Mouse (Mus musculus) liver, postnatal 0 days (tissue): ENCODE results near the gene Cops7a. TPM values are rescaled to one million over a fixed set of nuclear protein-coding genes. Genes with fewer than 3 reads are reported as not detected.

Source experiments
- ATAC-seq: fragments of 200-750 bp; cut with Nextera tagmentation; 2 replicates; pipeline ENCODE4 v1.8.0; 2017; ENCODE audit warnings: mild to moderate bottlenecking, moderate library complexity
- DNase-seq: peaks from one replicate; pipeline ENCODE4 v3.0.0-alpha.2; 2016
- H3K27ac ChIP-seq: fragments of 300-500 bp; sonication (generic); 2 replicates; pipeline ENCODE4 v1.5.1; 2014; ENCODE audit warnings: antibody characterized with exemption, moderate library complexity, mild to moderate bottlenecking, low read depth
- H3K27me3 ChIP-seq: fragments of 300-500 bp; sonication (generic); 2 replicates; pipeline ENCODE4 v1.6.1; 2014; ENCODE audit warnings: low read length, control low read depth, mixed read lengths; ENCODE audit not compliant: insufficient read depth
- H3K36me3 ChIP-seq: fragments of 300-500 bp; sonication (generic); replicated peaks from 2 replicates; pipeline ENCODE4 v1.6.1; 2014; ENCODE audit warnings: mild to moderate bottlenecking, control low read depth, low read length, moderate library complexity, mixed read lengths; ENCODE audit not compliant: insufficient read depth
- H3K4me1 ChIP-seq: fragments of 300-500 bp; sonication (generic); 2 replicates; pipeline ENCODE4 v1.6.1; 2014; ENCODE audit warnings: antibody characterized with exemption, mild to moderate bottlenecking, control low read depth; ENCODE audit not compliant: insufficient read depth
- H3K4me2 ChIP-seq: fragments of 300-500 bp; sonication (generic); 2 replicates; pipeline ENCODE4 v1.6.1; 2014; ENCODE audit warnings: low read depth, mild to moderate bottlenecking, low read length, moderate library complexity, mixed read lengths
- H3K4me3 ChIP-seq: fragments of 300-500 bp; sonication (generic); 2 replicates; pipeline ENCODE4 v1.5.1; 2014; ENCODE audit warnings: low read depth, low read length
- H3K9ac ChIP-seq: fragments of 300-500 bp; sonication (generic); replicated peaks from 2 replicates; pipeline ENCODE4 v1.6.1; 2014; ENCODE audit warnings: mild to moderate bottlenecking, moderate library complexity
- H3K9me3 ChIP-seq: fragments of 300-500 bp; sonication (generic); 2 replicates; pipeline ENCODE4 v1.6.1; 2016; ENCODE audit warnings: mild to moderate bottlenecking, control low read depth, low read length, mixed read lengths
- CTCF ChIP-seq: sonication (generic); IDR thresholded peaks from 2 replicates; pipeline ENCODE4 v1.5.1; 2016; ENCODE audit warnings: antibody characterized with exemption, low read depth
- EP300 ChIP-seq: IDR thresholded peaks from 2 replicates; pipeline ENCODE4 v1.6.1; 2016; ENCODE audit warnings: antibody characterized with exemption, low read depth, mild to moderate bottlenecking
- WGBS: fragments of 180-500 bp; shearing (Covaris S2); extraction: QIAGEN DNeasy Blood & Tissue Kit; methylation state at CpG from one replicate; pipeline ENCODE4 v1.1.7; 2014; ENCODE audit not compliant: insufficient replicate concordance; 5-methylcytosine and 5-hydroxymethylcytosine counted together
- polyA plus RNA-seq: library from polyadenylated mRNA; unstranded; fragments of >200 nt; fragmentation: Nextera tagmentation; extraction: Ambion mirVana; gene quantifications from 2 replicates; pipeline ENCODE4 v1.2.1, GENCODE M21; 2015

Gene Cops7a
- polyA plus RNA-seq, 1 experiment from 2014 or later: 61.0 TPM

GRCm38 (mm10) chr6:124915160-124915941 is 50.0 kb downstream of the Cops7a start:
- peak overlapping the region; percentile 78 for H3K4me3 ChIP-seq
- peak overlapping the region; percentile 85 for H3K9ac ChIP-seq
- H3K27ac ChIP-seq: peak overlapping the region; percentile 96
- ATAC-seq (no peak), DNase-seq (no peak)
- H3K36me3 ChIP-seq: peaks cover 12% of the 10 kb centered on the region; the same call in 1 of the 2 replicates
- 38% methylated on average over 21 of the region's 22 CpGs for WGBS
- peak overlapping the region; percentile 77 for H3K4me2 ChIP-seq
- peaks cover 41% of the 10 kb centered on the region for H3K27me3 ChIP-seq
- no peaks in the 10 kb centered on the region for H3K9me3 ChIP-seq
- H3K4me1 ChIP-seq: peaks cover 22% of the 10 kb centered on the region
- no peak for TF ChIP-seq CTCF
- TF ChIP-seq EP300: no peak

GRCm38 (mm10) chr6:124914511-124914910 is 50.8 kb downstream of the Cops7a start:
- H3K4me3 ChIP-seq: no peak overlapping the region
- ATAC-seq (no peak), DNase-seq (no peak)
- H3K9ac ChIP-seq: no peak overlapping the region
- peaks cover 20% of the 10 kb centered on the region for H3K4me1 ChIP-seq
- no peak for TF ChIP-seq CTCF
- no peak for TF ChIP-seq EP300
- no peak overlapping the region for H3K4me2 ChIP-seq
- no peak overlapping the region for H3K27ac ChIP-seq
- no peaks in the 10 kb centered on the region for H3K9me3 ChIP-seq
- peaks cover 12% of the 10 kb centered on the region; the same call in 1 of the 2 replicates for H3K36me3 ChIP-seq
- 85% methylated on average over 7 of the region's 7 CpGs for WGBS
- H3K27me3 ChIP-seq: peaks cover 45% of the 10 kb centered on the region

GRCm38 (mm10) chr6:124913721-124914285 is 51.5 kb downstream of the Cops7a start:
- peaks cover 12% of the 10 kb centered on the region; the same call in 1 of the 2 replicates for H3K36me3 ChIP-seq
- ATAC-seq (no peak), DNase-seq (no peak)
- H3K27ac ChIP-seq: no peak overlapping the region
- 74% methylated on average over 14 of the region's 14 CpGs for WGBS
- peaks cover 41% of the 10 kb centered on the region for H3K27me3 ChIP-seq
- H3K4me3 ChIP-seq: no peak overlapping the region
- H3K4me1 ChIP-seq: peaks cover 20% of the 10 kb centered on the region
- TF ChIP-seq EP300 (no peak), CTCF (no peak)
- H3K9ac ChIP-seq: no peak overlapping the region
- no peak overlapping the region for H3K4me2 ChIP-seq
- H3K9me3 ChIP-seq: no peaks in the 10 kb centered on the region

GRCm38 (mm10) chr6:124913214-124913613 is 52.1 kb downstream of the Cops7a start:
- Histone ChIP-seq H3K27ac (no peak overlapping the region; the same call in 1 of the 2 replicates), H3K4me1 (peaks cover 17% of the 10 kb centered on the region), H3K27me3 (peaks cover 41% of the 10 kb centered on the region)

GRCm38 (mm10) chr6:124911533-124912218 is 53.7 kb downstream of the Cops7a start, which contains the start of gene Lag3:
Gene Lag3, minus strand, starts transcription at chr6:124911705.
- ATAC-seq (no peak), DNase-seq (no peak)
- H3K27me3 ChIP-seq: peaks cover 35% of the 10 kb centered on the region
- TF ChIP-seq CTCF: no peak
- no peak for TF ChIP-seq EP300
- H3K4me2 ChIP-seq: no peak within 1 kb of the TSS
- no peaks in the 10 kb centered on the region for H3K9me3 ChIP-seq
- peaks cover 14% of the 10 kb centered on the region for H3K4me1 ChIP-seq
- no peak within 1 kb of the TSS for H3K4me3 ChIP-seq
- no peak within 1 kb of the TSS for H3K27ac ChIP-seq
- H3K9ac ChIP-seq: no peak within 1 kb of the TSS
- peaks cover 12% of the 10 kb centered on the region; the same call in 1 of the 2 replicates for H3K36me3 ChIP-seq
- 15% methylated on average over 12 of the region's 13 CpGs for WGBS

More at GRCm38 (mm10) chr6:124913214-124913613, 52.1 kb downstream of the Cops7a start:
- H3K9ac ChIP-seq: no peak overlapping the region
- ATAC-seq (no peak), DNase-seq (no peak)
- TF ChIP-seq EP300 (no peak), CTCF (no peak)
- no peak overlapping the region for H3K4me3 ChIP-seq
- H3K4me2 ChIP-seq: no peak overlapping the region
- no peaks in the 10 kb centered on the region for H3K9me3 ChIP-seq
- peaks cover 12% of the 10 kb centered on the region; the same call in 1 of the 2 replicates for H3K36me3 ChIP-seq
- 35% methylated on average over 6 of the region's 6 CpGs for WGBS

- Histone ChIP-seq H3K9me3 (no peaks in the 10 kb centered on the region), H3K27me3 (peaks cover 20% of the 10 kb centered on the region), H3K4me3 (no peak overlapping the region), H3K4me2 (no peak overlapping the region), H3K4me1 (peaks cover 9% of the 10 kb centered on the region), H3K9ac (no peak overlapping the region; the same call in 1 of the 2 replicates), H3K27ac (no peak overlapping the region), H3K36me3 (peaks cover 12% of the 10 kb centered on the region; the same call in 1 of the 2 replicates)
- DNase-seq (no peak), ATAC-seq (no peak)
- WGBS: 9% methylated on average over 32 of the region's 32 CpGs
- TF ChIP-seq EP300 (no peak), CTCF (no peak)
Observed at GRCm38 (mm10) chr6:124910032-124910431, 55.3 kb downstream of the Cops7a start.

Other genes starting within 250 kb of the Cops7a start
- gene Ptpn6, start 226.8 kb downstream of the Cops7a start, polyA plus RNA-seq: 39.2 and 45.1 TPM in 2 replicates
- gene Grcc10, start 224.2 kb downstream of the Cops7a start, polyA plus RNA-seq: 148 and 157 TPM in 2 replicates
- not detected in 2 replicates for gene Gm45234, start 209.5 kb downstream of the Cops7a start, polyA plus RNA-seq
- gene Atn1, start 209.0 kb downstream of the Cops7a start, polyA plus RNA-seq: 1.8 and 1.9 TPM in 2 replicates
- gene Eno2, start 195.9 kb downstream of the Cops7a start, polyA plus RNA-seq: 0.20 and 0.27 TPM in 2 replicates
- 0.16 TPM in 1 of 2 replicates, not detected in the other for gene Lrrc23, start 185.8 kb downstream of the Cops7a start, polyA plus RNA-seq
- gene Spsb2, start 156.9 kb downstream of the Cops7a start, polyA plus RNA-seq: 11.4 and 14.3 TPM in 2 replicates
- 332 and 346 TPM in 2 replicates for gene Tpi1, start 151.2 kb downstream of the Cops7a start, polyA plus RNA-seq
- 32.2 and 36.6 TPM in 2 replicates for gene Usp5, start 136.1 kb downstream of the Cops7a start, polyA plus RNA-seq
- gene Cdca3, start 136.0 kb downstream of the Cops7a start, polyA plus RNA-seq: 96.4 and 98.3 TPM in 2 replicates
- 0.19 TPM in 1 of 2 replicates, not detected in the other for gene Gnb3, start 125.3 kb downstream of the Cops7a start, polyA plus RNA-seq
- 0.80 and 0.88 TPM in 2 replicates for gene P3h3, start 107.8 kb downstream of the Cops7a start, polyA plus RNA-seq
- gene Gpr162, start 101.6 kb downstream of the Cops7a start, polyA plus RNA-seq: 0.04 and 0.08 TPM in 2 replicates
- gene Cd4, start 77.3 kb downstream of the Cops7a start, polyA plus RNA-seq: 0.14 and 0.24 TPM in 2 replicates
- 0.33 and 0.40 TPM in 2 replicates for gene Lag3, start 53.8 kb downstream of the Cops7a start, polyA plus RNA-seq
- 116 and 145 TPM in 2 replicates for gene Ptms, start 45.4 kb downstream of the Cops7a start, polyA plus RNA-seq
- 119 and 136 TPM in 2 replicates for gene Mlf2, start 34.2 kb downstream of the Cops7a start, polyA plus RNA-seq
- gene Pianp, start 31.2 kb upstream of the Cops7a start, polyA plus RNA-seq: 0.07 and 0.15 TPM in 2 replicates
- 3.3 and 3.5 TPM in 2 replicates for gene Zfp384, start 43.6 kb upstream of the Cops7a start, polyA plus RNA-seq
- 23.8 and 24.3 TPM in 2 replicates for gene Ing4, start 74.2 kb upstream of the Cops7a start, polyA plus RNA-seq
- gene Acrbp, start 84.2 kb upstream of the Cops7a start, polyA plus RNA-seq: 1.3 and 2.0 TPM in 2 replicates
- 0.57 and 0.85 TPM in 2 replicates for gene Lpar5, start 102.4 kb upstream of the Cops7a start, polyA plus RNA-seq
- 20.0 and 24.5 TPM in 2 replicates for gene Chd4, start 130.4 kb upstream of the Cops7a start, polyA plus RNA-seq
- 23.2 and 24.8 TPM in 2 replicates for gene Nop2, start 166.4 kb upstream of the Cops7a start, polyA plus RNA-seq
- 4.2 and 4.8 TPM in 2 replicates for gene Iffo1, start 179.7 kb upstream of the Cops7a start, polyA plus RNA-seq
- 1,355 and 1,565 TPM in 2 replicates for gene Gapdh, start 200.9 kb upstream of the Cops7a start, polyA plus RNA-seq
- 33.5 and 39.1 TPM in 2 replicates for gene Ncapd2, start 226.2 kb upstream of the Cops7a start, polyA plus RNA-seq
- gene Mrpl51, start 226.3 kb upstream of the Cops7a start, polyA plus RNA-seq: 210 and 215 TPM in 2 replicates